Mouse (Mus musculus) stomach, embryonic 14.5 days (tissue): ENCODE data around the gene Acsl1. TPM values are rescaled to one million over a fixed set of nuclear protein-coding genes. Genes with fewer than 3 reads are reported as not detected.
A peak's percentile ranks its signal among the peaks of the same experiment; 100 is the strongest.

Source experiments
- ATAC-seq: fragments of 200-750 bp; cut with Nextera tagmentation; 2 replicates; pipeline ENCODE4 v1.8.0; 2017; ENCODE audit warnings: low read depth, moderate TSS enrichment; ENCODE audit not compliant: insufficient number of reproducible peaks, insufficient read depth, low FRiP score
- H3K27ac ChIP-seq: fragments of 300-500 bp; sonication (generic); 2 replicates; pipeline ENCODE4 v1.5.1; 2014; ENCODE audit warnings: mild to moderate bottlenecking, low read length, moderate library complexity, mixed read lengths
- H3K27me3 ChIP-seq: fragments of 300-500 bp; sonication (generic); 2 replicates; pipeline ENCODE4 v1.6.1; 2014; ENCODE audit warnings: low read length, control low read depth, mixed read lengths; ENCODE audit not compliant: control insufficient read depth, insufficient read depth
- H3K36me3 ChIP-seq: fragments of 300-500 bp; sonication (generic); 2 replicates; pipeline ENCODE4 v1.6.1; 2014; ENCODE audit warnings: mild to moderate bottlenecking, control low read depth, low read length, moderate library complexity, mixed read lengths; ENCODE audit not compliant: control insufficient read depth, insufficient read depth
- H3K4me1 ChIP-seq: fragments of 300-500 bp; sonication (generic); 2 replicates; pipeline ENCODE4 v1.6.1; 2014; ENCODE audit warnings: low read length, control low read depth, mixed read lengths; ENCODE audit not compliant: control insufficient read depth, insufficient read depth
- H3K4me2 ChIP-seq: fragments of 300-500 bp; sonication (generic); replicated peaks from 2 replicates; pipeline ENCODE4 v1.6.1; 2014; ENCODE audit warnings: low read depth, low read length, control low read depth
- H3K4me3 ChIP-seq: fragments of 300-500 bp; sonication (generic); 2 replicates; pipeline ENCODE4 v1.5.1; 2014; ENCODE audit warnings: low read depth, low read length, control low read depth
- H3K9ac ChIP-seq: fragments of 300-500 bp; sonication (generic); replicated peaks from 2 replicates; pipeline ENCODE4 v1.6.1; 2014; ENCODE audit warnings: low read depth, mild to moderate bottlenecking, control low read depth, low read length, moderate library complexity, mixed read lengths
- H3K9me3 ChIP-seq: fragments of 300-500 bp; sonication (generic); 2 replicates; pipeline ENCODE4 v1.6.1; 2016; ENCODE audit warnings: low read depth, low read length, control low read depth; ENCODE audit not compliant: control insufficient read depth
- WGBS: fragments of 180-500 bp; shearing (Covaris S2); extraction: QIAGEN DNeasy Blood & Tissue Kit; methylation state at CpG from one replicate; pipeline ENCODE4 v1.1.7; 2014; 5-methylcytosine and 5-hydroxymethylcytosine counted together
- polyA plus RNA-seq: library from polyadenylated mRNA; unstranded; fragments of >200 nt; fragmentation: Nextera tagmentation; extraction: Ambion mirVana; gene quantifications from 2 replicates; pipeline ENCODE4 v1.2.1, GENCODE M21; 2014

Gene Acsl1
- polyA plus RNA-seq, 1 experiment from 2014 or later = 17.8 TPM

DNA sequence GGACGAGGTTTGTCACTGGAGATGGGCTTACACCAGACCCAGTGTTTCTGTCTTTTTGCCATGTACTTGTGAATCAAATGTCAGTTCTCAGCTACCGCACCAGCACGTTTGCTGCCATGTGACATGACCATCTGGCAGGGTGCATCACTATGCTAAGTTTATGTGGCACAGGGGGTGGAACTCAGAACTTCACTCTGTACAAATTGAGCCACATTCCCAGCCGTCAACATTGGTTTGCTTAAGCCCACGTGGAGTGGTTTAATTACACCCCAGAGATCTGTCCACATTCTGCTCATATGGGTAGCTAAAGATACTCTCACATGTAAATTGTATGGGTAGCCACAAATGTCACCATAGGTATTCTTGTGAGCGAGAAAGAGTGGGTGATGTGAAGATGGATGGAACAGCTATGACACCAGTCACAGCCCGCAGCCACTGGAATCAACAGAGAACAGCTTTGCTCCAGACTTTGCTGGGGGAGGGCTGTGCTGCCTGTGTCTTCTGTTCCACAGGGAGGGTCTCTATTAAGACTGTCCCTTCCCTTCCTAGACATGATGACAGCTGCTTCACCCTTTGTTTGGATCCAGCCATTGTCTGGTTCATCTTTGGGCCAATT lies 96.2 kb downstream of the Acsl1 start:
- H3K9ac ChIP-seq = no peak overlapping the region
- H3K27me3 ChIP-seq = no peaks in the 10 kb centered on the region
- WGBS = 88% methylated on average over 7 of the region's 7 CpGs
- H3K27ac ChIP-seq = no peak overlapping the region
- peaks cover 5% of the 10 kb centered on the region; the same call in 1 of the 2 replicates for H3K36me3 ChIP-seq
- H3K4me1 ChIP-seq = 0 out of 2 replicates have a peak, but pooled peaks cover 3% of the 10 kb centered on the region
- H3K9me3 ChIP-seq = no peaks in the 10 kb centered on the region
- no peak for ATAC-seq
- H3K4me2 ChIP-seq = no peak overlapping the region
- no peak overlapping the region for H3K4me3 ChIP-seq

DNA sequence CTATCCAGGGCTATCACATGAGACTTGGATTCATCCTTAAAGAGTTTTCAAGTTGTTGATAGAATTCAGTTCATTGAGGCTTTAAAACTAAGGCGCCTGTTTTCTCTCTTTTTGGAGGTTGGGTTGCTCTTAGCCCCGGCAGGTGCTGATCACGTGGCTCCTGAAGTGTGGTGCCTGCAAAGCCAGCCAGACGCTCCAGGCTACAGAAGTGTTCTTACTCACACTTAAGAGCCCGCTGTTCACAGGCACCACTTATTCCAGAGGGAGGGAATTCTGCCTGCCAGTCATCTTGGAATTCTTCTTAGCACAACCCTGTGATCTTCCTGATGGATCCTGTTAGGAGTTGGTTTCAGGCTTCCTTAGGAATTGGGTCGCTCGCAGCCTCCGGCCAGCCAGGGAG lies 97.1 kb downstream of the Acsl1 start:
- Histone ChIP-seq H3K4me3 (no peak overlapping the region), H3K36me3 (peaks cover 5% of the 10 kb centered on the region; the same call in 1 of the 2 replicates), H3K4me1 (0 out of 2 replicates have a peak, but pooled peaks cover 3% of the 10 kb centered on the region), H3K27me3 (no peaks in the 10 kb centered on the region), H3K27ac (no peak overlapping the region), H3K9ac (no peak overlapping the region), H3K4me2 (no peak overlapping the region), H3K9me3 (no peaks in the 10 kb centered on the region)
- ATAC-seq = no peak
- 88% methylated on average over 8 of the region's 8 CpGs for WGBS

DNA sequence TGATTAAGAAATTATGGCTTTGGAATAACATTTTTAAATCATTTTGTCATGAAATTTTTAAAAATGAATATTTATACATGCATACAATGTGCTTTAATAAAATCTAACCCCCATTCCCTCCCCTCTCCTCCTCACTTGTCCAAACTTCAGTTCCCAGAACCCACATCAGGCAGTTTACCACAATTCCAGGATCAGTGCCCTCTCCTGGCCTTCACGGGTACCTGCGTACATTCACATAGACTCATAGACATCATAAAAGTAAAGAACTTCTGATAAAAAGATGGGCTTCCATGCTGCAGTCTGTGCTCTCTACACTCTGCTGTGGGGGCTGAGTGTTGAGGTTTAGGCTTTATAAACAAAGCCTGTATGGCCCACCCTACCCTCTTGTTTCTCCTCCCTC lies 98.1 kb downstream of the Acsl1 start:
- Histone ChIP-seq H3K4me2 (no peak overlapping the region), H3K9me3 (no peaks in the 10 kb centered on the region), H3K27ac (no peak overlapping the region), H3K4me3 (no peak overlapping the region), H3K9ac (no peak overlapping the region), H3K36me3 (peaks cover 1% of the 10 kb centered on the region; the same call in 1 of the 2 replicates), H3K27me3 (no peaks in the 10 kb centered on the region), H3K4me1 (0 out of 2 replicates have a peak, but pooled peaks cover 3% of the 10 kb centered on the region)
- 79% methylated on average over 2 of the region's 2 CpGs for WGBS
- ATAC-seq = no peak

DNA sequence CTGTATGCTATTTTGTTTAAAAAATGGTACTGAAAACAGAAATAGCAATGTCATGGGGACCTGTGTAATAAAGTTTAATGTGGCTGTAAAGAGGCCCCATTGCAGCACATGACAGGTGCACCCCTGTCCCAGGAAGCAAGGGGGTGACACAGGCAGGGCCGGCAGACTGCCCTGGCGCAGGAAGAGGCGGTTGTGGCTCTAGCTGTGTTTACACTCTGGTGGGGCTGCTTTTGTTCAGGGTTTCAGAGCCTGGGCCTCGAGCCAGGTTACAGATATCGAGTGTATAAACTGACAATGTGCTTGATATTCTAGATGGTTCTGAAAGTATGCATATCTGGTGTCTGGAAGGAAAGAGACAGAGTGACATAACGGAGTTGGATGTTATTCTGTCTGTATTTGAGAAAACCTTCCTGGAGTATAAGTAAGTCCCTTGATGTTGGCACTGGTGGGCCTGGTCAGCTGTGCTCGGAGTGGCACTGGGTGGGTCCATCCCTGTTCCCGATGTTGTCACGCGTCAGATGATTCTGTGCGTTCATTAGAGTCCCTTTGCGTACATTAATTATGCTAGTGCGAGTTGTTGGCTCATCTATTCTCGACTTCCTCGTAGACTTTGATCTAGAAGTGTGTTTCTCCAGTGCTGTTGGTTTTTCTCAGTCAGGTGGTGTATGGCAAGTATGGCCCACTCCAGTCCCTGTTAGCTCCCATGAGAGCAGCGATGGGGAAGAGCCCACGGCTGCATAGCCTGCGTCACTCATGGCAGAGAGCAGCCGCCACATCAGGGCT lies 99.0 kb downstream of the Acsl1 start:
- ATAC-seq = no peak

DNA sequence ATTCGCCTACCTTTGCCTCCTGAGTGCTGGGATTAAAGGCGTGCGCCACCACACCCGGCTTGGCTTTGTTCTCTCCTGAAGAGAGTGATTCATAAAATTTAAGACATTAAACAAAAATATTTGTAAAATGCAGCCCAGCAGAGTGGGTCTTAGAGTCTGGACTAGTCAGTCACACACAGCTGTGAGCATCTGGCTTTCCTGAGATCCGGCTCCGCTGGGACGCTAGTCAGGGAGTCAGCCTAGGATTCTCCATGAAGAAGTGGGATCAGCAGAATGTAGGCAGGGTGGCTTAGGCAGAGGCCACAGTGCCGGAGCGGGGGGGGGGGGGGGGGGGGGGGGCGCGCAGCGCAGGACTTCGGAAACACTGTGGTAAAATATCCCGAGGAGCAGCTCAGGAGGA lies 99.8 kb downstream of the Acsl1 start:
- peak; percentile 74; the same call in 1 of the 2 replicates for ATAC-seq
- Histone ChIP-seq H3K4me3 (no peak overlapping the region), H3K27me3 (no peaks in the 10 kb centered on the region), H3K9ac (no peak overlapping the region), H3K36me3 (peaks cover 10% of the 10 kb centered on the region), H3K4me2 (no peak overlapping the region), H3K9me3 (no peaks in the 10 kb centered on the region), H3K27ac (no peak overlapping the region), H3K4me1 (0 out of 2 replicates have a peak, but pooled peaks cover 3% of the 10 kb centered on the region)
- 76% methylated on average over 10 of the region's 14 CpGs for WGBS

More for the DNA sequence above, 99.0 kb downstream of the Acsl1 start:
- H3K36me3 ChIP-seq = peaks cover 10% of the 10 kb centered on the region
- H3K4me3 ChIP-seq = no peak overlapping the region
- H3K27me3 ChIP-seq = no peaks in the 10 kb centered on the region
- no peak overlapping the region for H3K9ac ChIP-seq
- WGBS = 77% methylated on average over 19 of the region's 19 CpGs
- no peak overlapping the region for H3K27ac ChIP-seq
- no peak overlapping the region for H3K4me2 ChIP-seq
- H3K9me3 ChIP-seq = no peaks in the 10 kb centered on the region
- H3K4me1 ChIP-seq = 0 out of 2 replicates have a peak, but pooled peaks cover 3% of the 10 kb centered on the region

DNA sequence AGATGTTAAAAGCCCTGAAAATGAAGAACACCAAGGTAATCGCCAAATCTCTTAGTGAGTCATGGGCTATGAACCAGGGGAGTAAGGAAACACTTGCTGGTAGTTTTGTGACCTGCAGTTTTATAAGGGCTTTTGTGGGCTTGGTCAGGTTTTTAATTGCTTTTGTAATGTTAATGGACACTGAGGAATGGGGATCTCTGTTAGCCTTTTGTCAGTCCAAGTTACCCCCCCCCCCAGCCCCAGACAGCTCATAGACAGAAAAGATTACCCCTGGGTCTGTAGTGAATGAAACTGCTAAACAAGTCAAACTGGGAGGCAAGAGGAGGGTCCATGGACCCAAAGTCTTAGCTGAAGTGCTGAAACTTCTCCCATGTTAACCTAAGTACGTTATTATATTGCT lies 102.6 kb downstream of the Acsl1 start:
- Histone ChIP-seq H3K27ac (no peak overlapping the region), H3K4me1 (0 out of 2 replicates have a peak, but pooled peaks cover 3% of the 10 kb centered on the region), H3K27me3 (no peaks in the 10 kb centered on the region), H3K4me2 (no peak overlapping the region), H3K4me3 (no peak overlapping the region), H3K36me3 (peaks cover 27% of the 10 kb centered on the region), H3K9me3 (no peaks in the 10 kb centered on the region), H3K9ac (no peak overlapping the region)
- WGBS = 92% methylated on average over 2 of the region's 2 CpGs
- ATAC-seq = no peak

DNA sequence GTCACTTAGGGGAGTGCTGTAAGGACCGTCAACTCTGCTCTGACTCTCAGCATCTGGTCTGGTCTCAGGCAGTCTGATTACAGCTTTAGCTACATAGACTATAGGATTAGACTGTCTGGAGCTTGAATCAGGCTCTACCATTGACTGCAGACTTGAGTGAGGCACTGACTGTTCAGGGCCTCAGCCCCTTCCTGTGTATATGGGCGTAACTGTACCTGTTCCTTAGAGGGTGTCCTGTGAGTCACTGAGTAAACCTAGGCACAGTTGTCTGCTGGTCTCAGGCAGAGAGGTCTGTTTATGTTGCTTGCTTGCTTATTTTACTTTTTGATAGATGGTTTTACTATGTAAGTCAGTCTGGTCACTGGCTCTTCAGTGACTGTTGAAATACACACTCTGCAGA lies 103.1 kb downstream of the Acsl1 start:
- 80% methylated on average over 2 of the region's 2 CpGs for whole genome bisulfite sequencing

DNA sequence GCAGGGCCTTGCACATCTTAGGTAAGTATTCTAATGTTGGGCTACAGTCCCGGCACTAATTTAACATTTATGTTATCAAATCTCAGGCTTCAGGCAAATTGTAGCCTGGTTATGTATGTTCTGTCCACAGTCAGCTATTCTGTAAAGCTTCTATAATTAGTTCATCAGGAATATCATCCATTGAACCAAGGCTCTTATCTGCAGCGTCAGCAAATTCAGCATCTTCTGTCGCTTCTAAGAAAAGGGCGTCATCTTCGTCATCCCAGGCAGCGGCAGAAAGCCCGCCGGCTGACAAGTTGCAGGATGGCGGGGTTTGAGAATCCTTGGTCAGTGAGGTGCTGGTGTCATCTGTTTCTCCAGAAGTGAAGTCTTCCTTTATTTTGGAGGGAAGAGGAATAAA lies 108.0 kb downstream of the Acsl1 start:
- Histone ChIP-seq H3K4me2 (no peak overlapping the region), H3K4me1 (no peaks in the 10 kb centered on the region), H3K27ac (no peak overlapping the region), H3K9ac (no peak overlapping the region), H3K4me3 (no peak overlapping the region), H3K36me3 (peaks cover 49% of the 10 kb centered on the region), H3K9me3 (no peaks in the 10 kb centered on the region), H3K27me3 (no peaks in the 10 kb centered on the region)
- no peak for ATAC-seq
- WGBS = 94% methylated on average over 9 of the region's 9 CpGs

More for the DNA sequence above, 103.1 kb downstream of the Acsl1 start:
- H3K9me3 ChIP-seq = no peaks in the 10 kb centered on the region
- peak; percentile 53; the same call in 1 of the 2 replicates for ATAC-seq
- H3K4me1 ChIP-seq = 0 out of 2 replicates have a peak, but pooled peaks cover 3% of the 10 kb centered on the region
- no peak overlapping the region for H3K27ac ChIP-seq
- no peak overlapping the region for H3K4me3 ChIP-seq
- H3K9ac ChIP-seq = no peak overlapping the region
- no peak overlapping the region for H3K4me2 ChIP-seq
- no peaks in the 10 kb centered on the region for H3K27me3 ChIP-seq
- H3K36me3 ChIP-seq = peaks cover 29% of the 10 kb centered on the region
